ENCODE assay signal across 8 mouse cellular contexts in the genomic region with DNA sequence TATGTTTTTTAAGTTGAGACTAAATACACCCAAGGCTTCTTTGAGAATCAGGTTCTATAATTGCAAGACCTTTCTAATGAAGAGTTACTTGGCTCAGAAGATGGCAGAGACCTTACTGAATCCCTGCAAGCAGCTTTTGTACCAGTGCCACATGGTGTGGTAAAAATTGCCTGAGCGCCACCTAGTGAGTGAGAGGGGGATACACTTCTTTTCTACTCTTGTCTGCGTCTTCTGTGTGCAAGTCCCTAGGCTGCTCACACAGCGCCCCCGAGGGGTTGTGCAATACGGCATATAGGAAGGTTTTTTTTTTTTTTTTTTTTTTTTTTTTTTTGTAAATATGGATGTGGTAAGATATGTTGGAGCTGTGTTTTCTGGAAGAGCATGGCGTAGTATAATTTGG. TPM values are rescaled to one million over a fixed set of nuclear protein-coding genes. Genes with fewer than 3 reads are reported as not detected.
A peak's percentile ranks its signal among the peaks of the same experiment; 100 is the strongest.
DNase-seq lines count a peak whose midpoint lies in the region; ATAC-seq and TF ChIP-seq lines count a peak whose summit lies in the region.

No protein-coding gene starts in this region.

- ATAC-seq in liver, embryonic 12.5 days, result no peak
- ATAC-seq in intestine, postnatal 0 days, result peak; percentile 57; the same call in 1 of the 2 replicates
- ATAC-seq in stomach, embryonic 16.5 days (ENCODE audit: insufficient read depth, low FRiP score), result peak; percentile 56; the same call in 1 of the 2 replicates

- H3K9me3 ChIP-seq in liver, embryonic 12.5 days (replicated peaks), result no peaks in the 10 kb centered on the region
- no peaks in the 10 kb centered on the region for H3K9me3 ChIP-seq in intestine, postnatal 0 days (ENCODE audit: control insufficient read depth)
- no peaks in the 10 kb centered on the region for H3K9me3 ChIP-seq in stomach, embryonic 16.5 days (replicated peaks; ENCODE audit: control insufficient read depth, low read length)

- no peak overlapping the region for H3K27ac ChIP-seq in liver, embryonic 12.5 days
- no peak overlapping the region for H3K27ac ChIP-seq in intestine, postnatal 0 days (ENCODE audit: low read depth, low read length)
- H3K27ac ChIP-seq in stomach, embryonic 16.5 days (ENCODE audit: low read length), result no peak overlapping the region

- no peaks in the 10 kb centered on the region for H3K36me3 ChIP-seq in liver, embryonic 12.5 days
- no peaks in the 10 kb centered on the region for H3K36me3 ChIP-seq in intestine, postnatal 0 days (ENCODE audit: control insufficient read depth, insufficient read depth)
- H3K36me3 ChIP-seq in stomach, embryonic 16.5 days (ENCODE audit: control insufficient read depth, insufficient read depth, low read length), result no peaks in the 10 kb centered on the region

- no peak overlapping the region for H3K9ac ChIP-seq in liver, embryonic 12.5 days
- H3K9ac ChIP-seq in intestine, postnatal 0 days (ENCODE audit: low read depth, low read length), result no peak overlapping the region
- H3K9ac ChIP-seq in stomach, embryonic 16.5 days (ENCODE audit: low read length), result no peak overlapping the region

- DNase-seq in liver, result peak; percentile 73
- DNase-seq in cerebellum, postnatal 10 days, result peak; percentile 86
- DNase-seq in gastrocnemius, postnatal 10 days, result peak; percentile 33
- peak; percentile 67 to 83 for DNase-seq in left cerebral cortex, postnatal 25 days (ENCODE audit: low spot score in 2 of 2)
- peak; percentile 79 for DNase-seq in naive thymus-derived CD4-positive, alpha-beta T cell, adult 2 months (ENCODE audit: low read depth)

- H3K27me3 ChIP-seq in liver, embryonic 12.5 days (replicated peaks), result no peaks in the 10 kb centered on the region
- no peaks in the 10 kb centered on the region for H3K27me3 ChIP-seq in intestine, postnatal 0 days (replicated peaks; ENCODE audit: control insufficient read depth, insufficient read depth, low read length)
- H3K27me3 ChIP-seq in stomach, embryonic 16.5 days (ENCODE audit: control insufficient read depth, insufficient read depth, low read length), result no peaks in the 10 kb centered on the region

- no peaks in the 10 kb centered on the region for H3K4me1 ChIP-seq in liver, embryonic 12.5 days
- no peaks in the 10 kb centered on the region for H3K4me1 ChIP-seq in intestine, postnatal 0 days (replicated peaks; ENCODE audit: control insufficient read depth, insufficient read depth, low read length)
- no peaks in the 10 kb centered on the region for H3K4me1 ChIP-seq in stomach, embryonic 16.5 days (ENCODE audit: control insufficient read depth, insufficient read depth, low read length)

- H3K4me2 ChIP-seq in liver, embryonic 12.5 days, result no peak overlapping the region
- H3K4me2 ChIP-seq in intestine, postnatal 0 days (replicated peaks; ENCODE audit: low read depth), result no peak overlapping the region
- no peak overlapping the region for H3K4me2 ChIP-seq in stomach, embryonic 16.5 days (ENCODE audit: low read depth, low read length)

- WGBS in liver, embryonic 12.5 days (ENCODE audit: insufficient replicate concordance), result 8% methylated on average over 6 of the region's 6 CpGs
- 15% methylated on average over 6 of the region's 6 CpGs for WGBS in intestine, postnatal 0 days
- WGBS in stomach, embryonic 16.5 days, result 22% methylated on average over 6 of the region's 6 CpGs

- TF ChIP-seq CTCF in intestine, postnatal 0 days (IDR thresholded peaks at IDR 0.05; ENCODE audit: low read depth), result peak; percentile 75

- no peak overlapping the region for H3K4me3 ChIP-seq in liver, embryonic 12.5 days
- no peak overlapping the region for H3K4me3 ChIP-seq in intestine, postnatal 0 days (ENCODE audit: low read depth, low read length)
- no peak overlapping the region for H3K4me3 ChIP-seq in stomach, embryonic 16.5 days (replicated peaks; ENCODE audit: low read length)

- intact Hi-C loops in left cerebral cortex, postnatal 25 days (cut with DNase I), result loop anchor here (5.0 kb wide), 1 partner anchor 141 kb away; no protein-coding TSS in a partner anchor

RNA-seq across cellular contexts. Expression of a gene that starts 13.5 kb away (rescaled TPM):
- polyA plus RNA-seq in liver, embryonic 12.5 days (2016; fragmentation: Nextera tagmentation; extraction: Ambion mirVana), result not detected in 2 replicates
- not detected for total RNA-seq in gastrocnemius, postnatal 10 days (2021)
- polyA plus RNA-seq in intestine, postnatal 0 days (2015; fragmentation: Nextera tagmentation; extraction: Ambion mirVana), result not detected in 2 replicates
- not detected for total RNA-seq in left cerebral cortex, postnatal 25 days (2021)
- 0.14 and 0.22 TPM in 2 replicates for polyA plus RNA-seq in stomach, embryonic 16.5 days (2015; fragmentation: Nextera tagmentation; extraction: Ambion mirVana)

RNA-seq across cellular contexts. Expression of a gene that starts 32.2 kb away (rescaled TPM):
- not detected in 2 replicates for polyA plus RNA-seq in liver, embryonic 12.5 days (2016; fragmentation: Nextera tagmentation; extraction: Ambion mirVana)
- total RNA-seq in gastrocnemius, postnatal 10 days (2021), result not detected
- not detected in 2 replicates for polyA plus RNA-seq in intestine, postnatal 0 days (2015; fragmentation: Nextera tagmentation; extraction: Ambion mirVana)
- total RNA-seq in left cerebral cortex, postnatal 25 days (2021), result not detected
- not detected in 2 replicates for polyA plus RNA-seq in stomach, embryonic 16.5 days (2015; fragmentation: Nextera tagmentation; extraction: Ambion mirVana)

RNA-seq across cellular contexts. Expression of a gene that starts 35.7 kb away (rescaled TPM):
- not detected in 2 replicates for polyA plus RNA-seq in liver, embryonic 12.5 days (2016; fragmentation: Nextera tagmentation; extraction: Ambion mirVana)
- total RNA-seq in gastrocnemius, postnatal 10 days (2021), result not detected
- polyA plus RNA-seq in intestine, postnatal 0 days (2015; fragmentation: Nextera tagmentation; extraction: Ambion mirVana), result not detected in 2 replicates
- not detected for total RNA-seq in left cerebral cortex, postnatal 25 days (2021)
- not detected in 2 replicates for polyA plus RNA-seq in stomach, embryonic 16.5 days (2015; fragmentation: Nextera tagmentation; extraction: Ambion mirVana)

Comparison
In these comparisons a context has a peak if more than half of its experiments do, and no peak if none do; other contexts are left out.
1. DNase-seq: peak in every context shown above with its lines; median percentile 86 in cerebellum, postnatal 10 days; 79 in naive thymus-derived CD4-positive, alpha-beta T cell, adult 2 months; 75 in left cerebral cortex, postnatal 25 days; 73 in liver; 33 in gastrocnemius, postnatal 10 days.